9 mouse cellular contexts compared by ENCODE assay signal in the genomic region with DNA sequence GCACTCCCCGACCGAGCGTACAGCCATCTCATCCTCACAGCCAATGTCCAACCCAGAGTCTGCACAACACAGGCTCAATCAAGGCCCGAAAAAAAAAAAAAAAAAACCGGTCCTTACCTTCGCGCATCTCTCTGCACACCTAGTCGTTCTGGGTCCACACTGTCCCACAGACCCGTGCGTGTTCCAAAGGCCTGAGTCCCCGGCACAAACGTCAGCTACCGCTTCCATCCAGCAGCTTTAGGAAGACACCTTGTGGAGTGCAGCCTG. TPM values are rescaled to one million over a fixed set of nuclear protein-coding genes. Genes with fewer than 3 reads are reported as not detected.
DNase-seq lines count a peak whose midpoint lies in the region; ATAC-seq and TF ChIP-seq lines count a peak whose summit lies in the region.
"Had no signal": no experiment of that assay in that cellular context is flagged by ENCODE, and none has a peak within 500 bp of the region (broad histone marks: within the 10 kb centered on the region; RNA-seq: fewer than 3 reads in every experiment).

No protein-coding gene starts in this region.

- WGBS in heart, embryonic 15.5 days: 3% methylated on average over 13 of the region's 13 CpGs
- WGBS in hindbrain, embryonic 12.5 days: under 1% methylated on average over 13 of the region's 13 CpGs
- under 1% methylated on average over 13 of the region's 13 CpGs for WGBS in midbrain, embryonic 11.5 days

- H3K27ac ChIP-seq in heart, embryonic 15.5 days: no peak overlapping the region
- H3K27ac ChIP-seq in MEL (ENCODE audit: control insufficient read depth, low read depth, low read length): peak overlapping the region; percentile 90
- peak overlapping the region; percentile 2; the same call in 1 of the 2 replicates for H3K27ac ChIP-seq in hindbrain, embryonic 12.5 days
- H3K27ac ChIP-seq in midbrain, embryonic 11.5 days (ENCODE audit: low read depth, low read length): peak overlapping the region; percentile 44; the same call in 1 of the 2 replicates

- peak in 1 of 2 experiments; percentile 39; a peak in 1 of 4 replicates for TF ChIP-seq POLR2A in MEL (IDR thresholded peaks at IDR 0.05; ENCODE audit: control insufficient read depth in 1 of 2, insufficient read depth in 1 of 2, low read depth in 1 of 2, low read length in 2 of 2, poor library complexity in 1 of 2)

- no peak for TF ChIP-seq CTCF in MEL (IDR thresholded peaks at IDR 0.05 in 2 of 3, conservative IDR thresholded peaks at IDR 0.05 in 1 of 3; ENCODE audit: control insufficient read depth in 1 of 3, insufficient read depth in 1 of 3, low read depth in 2 of 3, low read length in 3 of 3, poor library complexity in 1 of 3, severe bottlenecking in 1 of 3)

- peaks cover 24% of the 10 kb centered on the region for H3K79me2 ChIP-seq in MEL (ENCODE audit: control insufficient read depth, insufficient read depth, low read length, poor library complexity)

- 0 out of 2 replicates have a peak overlapping the region, but pooled peaks have one; percentile 10 for H3K9ac ChIP-seq in heart, embryonic 15.5 days
- H3K9ac ChIP-seq in MEL (ENCODE audit: control insufficient read depth, low read depth, low read length, poor library complexity, severe bottlenecking): peak overlapping the region; percentile 76
- no peak overlapping the region for H3K9ac ChIP-seq in hindbrain, embryonic 12.5 days
- H3K9ac ChIP-seq in midbrain, embryonic 11.5 days (ENCODE audit: low read length): 0 out of 2 replicates have a peak overlapping the region, but pooled peaks have one; percentile 5

- TF ChIP-seq RAD21 in MEL (IDR thresholded peaks at IDR 0.05; ENCODE audit: low read depth, low read length): no peak

- H3K9me3 ChIP-seq in heart, embryonic 15.5 days (replicated peaks): no peaks in the 10 kb centered on the region
- H3K9me3 ChIP-seq in MEL (replicated peaks; ENCODE audit: insufficient read depth, low read length): no peaks in the 10 kb centered on the region
- no peaks in the 10 kb centered on the region for H3K9me3 ChIP-seq in hindbrain, embryonic 12.5 days (replicated peaks)
- H3K9me3 ChIP-seq in midbrain, embryonic 11.5 days (ENCODE audit: control insufficient read depth, low read length): no peaks in the 10 kb centered on the region

- ATAC-seq in heart, embryonic 15.5 days (replicated peaks; ENCODE audit: insufficient number of reproducible peaks, insufficient read depth, low FRiP score, low read depth): no peak
- no peak for ATAC-seq in hindbrain, embryonic 12.5 days (ENCODE audit: low FRiP score)
- ATAC-seq in midbrain, embryonic 11.5 days (ENCODE audit: low FRiP score): no peak

- peak overlapping the region; percentile 76 for H3K4me2 ChIP-seq in heart, embryonic 15.5 days
- H3K4me2 ChIP-seq in hindbrain, embryonic 12.5 days (replicated peaks): peak overlapping the region; percentile 57
- peak overlapping the region; percentile 62 for H3K4me2 ChIP-seq in midbrain, embryonic 11.5 days

- H3K4me1 ChIP-seq in heart, embryonic 15.5 days (replicated peaks): peaks cover 31% of the 10 kb centered on the region
- H3K4me1 ChIP-seq in MEL (ENCODE audit: control insufficient read depth in 1 of 2, insufficient read depth in 2 of 2, low read length in 2 of 2): peaks cover 8 to 43% of the 10 kb centered on the region in 2 experiments
- H3K4me1 ChIP-seq in hindbrain, embryonic 12.5 days: peaks cover 29% of the 10 kb centered on the region
- H3K4me1 ChIP-seq in midbrain, embryonic 11.5 days (ENCODE audit: control insufficient read depth, insufficient read depth, low read length): peaks cover 26% of the 10 kb centered on the region

- peaks cover 89% of the 10 kb centered on the region for H3K27me3 ChIP-seq in heart, embryonic 15.5 days
- no peaks in the 10 kb centered on the region for H3K27me3 ChIP-seq in MEL (ENCODE audit: control insufficient read depth in 1 of 2, insufficient read depth in 2 of 2, low read length in 2 of 2)
- H3K27me3 ChIP-seq in hindbrain, embryonic 12.5 days: peaks cover 90% of the 10 kb centered on the region
- H3K27me3 ChIP-seq in midbrain, embryonic 11.5 days (ENCODE audit: control insufficient read depth, insufficient read depth, low read length): peaks cover 78% of the 10 kb centered on the region

- no peak for DNase-seq in heart, adult 11 months
- DNase-seq in MEL (ENCODE audit: low read depth, low spot score): no peak
- DNase-seq in midbrain, embryonic 11.5 days (ENCODE audit: low spot score, missing footprints): no peak
- no peak for DNase-seq in cerebellum, adult 9-10 months
- no peak for DNase-seq in ovary, adult 18-20 months (ENCODE audit: low spot score)
- no peak for DNase-seq in thymus, postnatal 10 days (ENCODE audit: low spot score in 2 of 2)

- TF ChIP-seq EP300 in MEL (IDR thresholded peaks at IDR 0.05; ENCODE audit: low read depth in 1 of 2, low read length in 2 of 2): no peak

- H3K36me3 ChIP-seq in heart, embryonic 15.5 days: no peaks in the 10 kb centered on the region
- peaks cover 0 to 21% of the 10 kb centered on the region in 2 experiments; a peak in 2 of 4 replicates for H3K36me3 ChIP-seq in MEL (ENCODE audit: control insufficient read depth in 1 of 2, insufficient read depth in 2 of 2, low read length in 2 of 2)
- H3K36me3 ChIP-seq in hindbrain, embryonic 12.5 days: no peaks in the 10 kb centered on the region
- no peaks in the 10 kb centered on the region for H3K36me3 ChIP-seq in midbrain, embryonic 11.5 days (ENCODE audit: control insufficient read depth, insufficient read depth, low read length)

- H3K4me3 ChIP-seq in heart, embryonic 15.5 days: peak overlapping the region; percentile 58
- H3K4me3 ChIP-seq in MEL (ENCODE audit: control insufficient read depth in 1 of 2, insufficient read depth in 1 of 2, low read depth in 2 of 2, low read length in 2 of 2): peak overlapping the region; percentile 25 to 56
- H3K4me3 ChIP-seq in hindbrain, embryonic 12.5 days: peak overlapping the region; percentile 37
- peak overlapping the region; percentile 32 for H3K4me3 ChIP-seq in midbrain, embryonic 11.5 days (ENCODE audit: low read depth, low read length)

TF ChIP-seq in MEL, 35 proteins besides CTCF, POLR2A, EP300 and RAD21:
- TF ChIP-seq TCF12 (IDR thresholded peaks at IDR 0.05; ENCODE audit: low read depth, low read length) (no peak), ZNF384 (IDR thresholded peaks at IDR 0.05; ENCODE audit: low read depth, low read length) (peak; percentile 79), SMC3 (IDR thresholded peaks at IDR 0.05; ENCODE audit: low read depth, low read length) (no peak), JUND (IDR thresholded peaks at IDR 0.05; ENCODE audit: low read depth, low read length) (no peak)

RNA-seq across cellular contexts. Expression of a gene that starts 3.7 kb away (rescaled TPM):
- polyA plus RNA-seq in heart, embryonic 15.5 days (2015; fragmentation: Nextera tagmentation; extraction: Ambion mirVana): 14.0 and 20.4 TPM in 2 replicates
- 3.7 and 7.7 TPM in 2 replicates for total RNA-seq in MEL (2012; rRNA removed)
- 10 to 100 TPM in 1 of 2 experiments, not detected in 1; 12.4 TPM for polyA plus RNA-seq in MEL (2012; ENCODE audit: insufficient read depth in 1 of 2, insufficient read length in 2 of 2, low read depth in 1 of 2, low replicate concordance in 2 of 2, missing spikeins in 1 of 2)
- 29.4 and 43.6 TPM in 2 replicates for polyA plus RNA-seq in hindbrain, embryonic 12.5 days (2016; fragmentation: Nextera tagmentation; extraction: Ambion mirVana)
- 26.6 and 28.6 TPM in 2 replicates for polyA plus RNA-seq in midbrain, embryonic 11.5 days (2014; fragmentation: Nextera tagmentation; extraction: Ambion mirVana)

RNA-seq across cellular contexts. Expression of a gene that starts 32.1 kb away (rescaled TPM):
- polyA plus RNA-seq in heart, embryonic 15.5 days (2015; fragmentation: Nextera tagmentation; extraction: Ambion mirVana): not detected in 2 replicates
- not detected in 2 replicates for total RNA-seq in MEL (2012; rRNA removed)
- polyA plus RNA-seq in MEL (2012; ENCODE audit: insufficient read depth in 1 of 2, insufficient read length in 2 of 2, low read depth in 1 of 2, low replicate concordance in 2 of 2, missing spikeins in 1 of 2): not detected
- not detected in 2 replicates for polyA plus RNA-seq in hindbrain, embryonic 12.5 days (2016; fragmentation: Nextera tagmentation; extraction: Ambion mirVana)
- not detected in 2 replicates for polyA plus RNA-seq in midbrain, embryonic 11.5 days (2014; fragmentation: Nextera tagmentation; extraction: Ambion mirVana)
- polyA plus RNA-seq: large intestine, adult 2 months had no signal
